Mouse (Mus musculus) liver, postnatal 0 days (tissue): Measurements from ENCODE around the gene Myo1b.

Experiments
- CTCF ChIP-seq: sonication (generic); IDR thresholded peaks from 2 replicates; pipeline ENCODE4 v1.5.1; 2016; ENCODE audit warnings: antibody characterized with exemption, low read depth
- EP300 ChIP-seq: IDR thresholded peaks from 2 replicates; pipeline ENCODE4 v1.6.1; 2016; ENCODE audit warnings: antibody characterized with exemption, low read depth, mild to moderate bottlenecking

DNA sequence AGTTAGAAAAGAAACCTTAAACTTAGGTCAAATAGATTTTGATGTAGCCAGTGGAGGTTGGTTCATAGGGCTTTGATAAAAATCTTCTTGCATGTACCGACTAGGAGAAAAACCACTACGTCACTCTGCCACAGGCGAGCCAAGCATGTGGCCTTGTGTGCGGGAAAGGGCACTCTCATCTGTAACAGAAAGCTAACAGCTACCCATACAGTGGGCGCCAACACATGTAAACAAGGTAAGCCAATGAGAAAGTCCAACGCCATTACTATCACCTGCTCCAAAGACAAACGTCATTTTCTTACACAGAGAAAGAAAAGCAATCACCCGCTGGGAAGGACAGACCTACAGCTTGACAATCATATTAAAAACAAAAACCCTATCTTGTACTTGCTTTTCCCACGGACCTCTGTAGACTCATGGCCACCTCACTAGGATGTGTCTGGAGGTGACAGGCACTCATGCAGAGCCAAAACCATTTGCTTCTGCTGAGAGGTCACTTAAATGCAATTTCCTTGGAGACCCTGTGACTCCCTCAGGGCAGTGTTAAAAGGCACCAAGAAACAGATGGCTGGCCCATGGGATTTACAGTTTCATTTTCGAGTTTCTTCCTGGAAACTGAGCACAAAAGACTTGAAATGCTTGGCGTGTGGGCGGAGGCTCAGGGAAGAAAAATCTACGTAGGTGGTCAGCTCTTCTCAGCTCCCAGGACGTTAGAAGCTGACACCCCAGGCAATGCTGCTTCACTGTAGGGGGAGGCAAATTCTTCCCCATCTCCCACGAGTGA, 157.4 kb downstream of the Myo1b start:
- TF ChIP-seq CTCF (no peak), EP300 (no peak)
